Mouse (Mus musculus): ENCODE measurements around the gene Srsf4. TPM values are rescaled to one million over a fixed set of nuclear protein-coding genes. Genes with fewer than 3 reads are reported as not detected.

Gene Srsf4
- polyA plus RNA-seq, 1 experiment from 2014 or later = 166 TPM

GRCm38 (mm10) chr4:131906423-131906822 is 33.0 kb downstream of the Srsf4 start:
- no peak for ATAC-seq
- 69% methylated on average over 6 of the region's 6 CpGs for WGBS
- no peak overlapping the region for H3K9ac ChIP-seq
- no peaks in the 10 kb centered on the region for H3K9me3 ChIP-seq (replicated peaks)
- H3K36me3 ChIP-seq (ENCODE audit: poor library complexity, severe bottlenecking) = peaks cover 39% of the 10 kb centered on the region
- no peak overlapping the region for H3K4me3 ChIP-seq
- no peak overlapping the region for H3K27ac ChIP-seq
- H3K4me1 ChIP-seq = peaks cover 6% of the 10 kb centered on the region
- H3K4me2 ChIP-seq = no peak overlapping the region
- H3K27me3 ChIP-seq = 0 out of 2 replicates have a peak, but pooled peaks cover under 1% of the 10 kb centered on the region

GRCm38 (mm10) chr4:131907912-131908311 is 34.5 kb downstream of the Srsf4 start:
- no peak overlapping the region for H3K4me3 ChIP-seq
- no peak overlapping the region for H3K27ac ChIP-seq
- peaks cover 6% of the 10 kb centered on the region for H3K4me1 ChIP-seq
- no peak overlapping the region for H3K9ac ChIP-seq
- no peak overlapping the region for H3K4me2 ChIP-seq
- WGBS = 96% methylated on average over 3 of the region's 3 CpGs
- no peaks in the 10 kb centered on the region for H3K9me3 ChIP-seq (replicated peaks)
- H3K36me3 ChIP-seq (ENCODE audit: poor library complexity, severe bottlenecking) = peaks cover 25% of the 10 kb centered on the region
- peaks cover 15% of the 10 kb centered on the region for H3K27me3 ChIP-seq
- no peak for ATAC-seq

DNA sequence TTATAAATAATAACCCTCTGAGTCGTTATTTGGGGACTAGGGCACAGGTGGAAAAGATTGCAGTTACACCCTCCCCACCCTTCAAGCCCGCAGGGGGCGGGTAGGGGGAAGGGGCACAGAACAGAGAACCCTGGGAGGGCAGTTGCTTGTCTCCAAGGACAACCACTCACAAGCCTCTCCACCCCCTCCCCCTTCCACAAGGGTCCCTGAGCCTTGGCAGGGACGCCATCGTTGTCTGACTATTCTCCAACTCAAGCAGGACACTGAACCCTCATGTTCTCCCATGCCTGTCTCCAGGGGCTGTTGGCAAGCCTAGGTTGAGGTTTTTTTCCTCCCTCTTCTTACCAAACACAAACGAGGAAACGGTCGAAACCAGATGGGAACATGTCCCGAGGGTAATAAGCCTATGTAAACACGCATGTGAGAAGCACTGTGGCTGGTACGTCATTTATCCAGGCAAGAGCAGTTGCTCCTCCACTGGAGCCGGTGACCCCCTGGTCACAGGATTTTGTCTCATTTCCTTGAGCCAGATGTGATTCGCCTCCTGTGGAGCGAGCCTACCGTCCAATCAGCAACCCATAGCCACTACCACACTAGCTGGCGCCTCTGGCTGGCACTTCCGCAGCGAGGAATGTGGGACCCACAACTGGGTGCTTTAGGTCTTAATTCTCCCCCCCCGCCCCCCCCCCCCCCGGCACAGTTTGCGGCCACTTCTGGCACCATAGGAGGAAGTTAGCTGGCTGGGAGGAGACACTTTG is 37.0 kb downstream of the Srsf4 start:
- peaks cover 9% of the 10 kb centered on the region; the same call in 1 of the 2 replicates for H3K36me3 ChIP-seq (ENCODE audit: poor library complexity, severe bottlenecking)
- no peak for ATAC-seq
- WGBS = 25% methylated on average over 18 of the region's 21 CpGs
- H3K4me2 ChIP-seq = no peak overlapping the region; the same call in 1 of the 2 replicates
- no peaks in the 10 kb centered on the region for H3K9me3 ChIP-seq (replicated peaks)
- peaks cover 13% of the 10 kb centered on the region for H3K4me1 ChIP-seq
- peaks cover 39% of the 10 kb centered on the region for H3K27me3 ChIP-seq
- H3K9ac ChIP-seq = no peak overlapping the region
- no peak overlapping the region for H3K27ac ChIP-seq
- H3K4me3 ChIP-seq = no peak overlapping the region

DNA sequence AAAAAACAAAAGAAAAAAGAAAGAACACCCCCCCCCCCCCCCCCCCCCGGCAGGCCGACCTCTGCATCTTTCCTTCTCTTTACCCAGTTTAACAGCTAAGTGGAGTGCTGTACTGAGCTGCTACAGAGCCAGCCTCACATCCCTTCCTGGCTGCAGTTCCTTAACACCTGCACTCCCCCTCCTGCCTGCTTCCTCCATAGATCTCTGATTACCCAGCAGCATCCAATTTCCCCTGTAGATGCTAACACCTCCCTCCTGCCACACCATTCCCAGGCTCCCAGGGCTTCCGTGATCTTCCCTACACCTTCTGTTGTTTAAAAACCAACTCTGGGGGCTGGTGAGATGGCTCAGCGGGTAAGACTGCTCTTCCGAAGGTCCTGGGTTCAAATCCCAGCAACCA is 38.1 kb downstream of the Srsf4 start:
- Histone ChIP-seq H3K4me1 (peaks cover 23% of the 10 kb centered on the region), H3K9me3 (replicated peaks) (no peaks in the 10 kb centered on the region), H3K9ac (no peak overlapping the region), H3K4me3 (no peak overlapping the region), H3K27ac (no peak overlapping the region), H3K4me2 (no peak overlapping the region), H3K27me3 (peaks cover 50% of the 10 kb centered on the region), H3K36me3 (ENCODE audit: poor library complexity, severe bottlenecking) (no peaks in the 10 kb centered on the region)
- 62% methylated on average over 3 of the region's 5 CpGs for WGBS
- no peak for ATAC-seq

DNA sequence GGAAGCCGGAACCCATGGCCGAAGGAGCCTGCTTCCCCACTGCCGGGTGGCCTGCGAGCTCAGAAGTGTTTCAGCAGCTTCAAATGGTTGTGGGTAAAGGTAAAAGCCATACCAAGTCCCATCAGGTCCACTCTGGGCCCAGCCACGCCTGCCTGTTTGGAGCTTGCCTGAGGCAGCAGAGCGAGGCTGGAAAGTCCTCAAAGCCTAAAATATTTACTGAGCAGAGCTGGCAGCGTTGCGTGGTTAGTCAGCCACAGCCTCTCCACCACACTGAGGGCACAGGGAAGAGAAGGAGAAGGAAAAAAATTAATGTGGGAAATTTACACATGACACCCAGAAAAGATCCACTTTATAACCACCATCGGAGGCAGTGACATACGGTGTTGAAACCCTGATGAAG is 40.1 kb downstream of the Srsf4 start:
- H3K9ac ChIP-seq = no peak overlapping the region
- no peak for ATAC-seq
- peaks cover 23% of the 10 kb centered on the region for H3K4me1 ChIP-seq
- WGBS = 61% methylated on average over 10 of the region's 10 CpGs
- no peaks in the 10 kb centered on the region for H3K9me3 ChIP-seq (replicated peaks)
- no peak overlapping the region for H3K4me2 ChIP-seq
- H3K36me3 ChIP-seq (ENCODE audit: poor library complexity, severe bottlenecking) = no peaks in the 10 kb centered on the region
- H3K27ac ChIP-seq = no peak overlapping the region
- H3K27me3 ChIP-seq = peaks cover 70% of the 10 kb centered on the region
- H3K4me3 ChIP-seq = no peak overlapping the region

GRCm38 (mm10) chr4:131914046-131914643 is 40.7 kb downstream of the Srsf4 start:
- no peak overlapping the region for H3K27ac ChIP-seq
- no peaks in the 10 kb centered on the region for H3K9me3 ChIP-seq (replicated peaks)
- no peak overlapping the region for H3K9ac ChIP-seq
- H3K4me2 ChIP-seq = no peak overlapping the region
- 6% methylated on average over 9 of the region's 9 CpGs for WGBS
- H3K36me3 ChIP-seq (ENCODE audit: poor library complexity, severe bottlenecking) = no peaks in the 10 kb centered on the region
- peaks cover 76% of the 10 kb centered on the region for H3K27me3 ChIP-seq
- peaks cover 23% of the 10 kb centered on the region for H3K4me1 ChIP-seq
- ATAC-seq = no peak
- no peak overlapping the region for H3K4me3 ChIP-seq

DNA sequence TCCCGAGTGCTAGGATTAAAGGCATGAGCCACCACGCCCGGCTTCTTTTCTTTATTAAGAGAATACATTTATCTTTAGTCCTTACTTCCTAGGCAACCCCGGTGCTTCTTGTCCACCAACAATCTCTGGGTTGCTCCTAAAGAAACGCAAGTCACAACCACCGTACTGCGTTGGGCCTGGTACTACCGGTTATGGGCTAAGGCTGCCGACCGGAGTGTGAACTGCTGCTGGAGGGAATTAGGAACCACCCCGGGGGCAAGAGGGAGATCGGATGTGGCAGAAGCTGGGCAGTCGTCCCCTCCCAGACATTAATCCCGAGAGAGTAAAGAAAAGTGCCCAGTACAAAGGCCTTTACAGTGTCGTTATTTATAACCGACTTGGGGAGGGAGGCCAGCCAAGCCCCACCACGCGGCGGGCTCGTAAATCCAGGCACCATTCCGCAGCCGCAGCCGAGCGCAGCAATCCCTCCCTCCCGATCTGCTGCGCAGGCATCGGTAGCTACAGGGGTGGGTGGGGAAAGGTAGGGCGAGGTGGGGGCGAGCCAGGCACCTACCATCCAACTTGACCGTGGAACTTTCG is 41.6 kb downstream of the Srsf4 start:
- Histone ChIP-seq H3K4me3 (peak overlapping the region; percentile 29), H3K4me1 (peaks cover 25% of the 10 kb centered on the region), H3K9ac (peak overlapping the region; percentile 48), H3K27ac (no peak overlapping the region), H3K9me3 (replicated peaks) (no peaks in the 10 kb centered on the region), H3K27me3 (peaks cover 84% of the 10 kb centered on the region), H3K36me3 (ENCODE audit: poor library complexity, severe bottlenecking) (no peaks in the 10 kb centered on the region), H3K4me2 (peak overlapping the region; percentile 60)
- no peak for ATAC-seq
- WGBS = under 1% methylated on average over 31 of the region's 31 CpGs

DNA sequence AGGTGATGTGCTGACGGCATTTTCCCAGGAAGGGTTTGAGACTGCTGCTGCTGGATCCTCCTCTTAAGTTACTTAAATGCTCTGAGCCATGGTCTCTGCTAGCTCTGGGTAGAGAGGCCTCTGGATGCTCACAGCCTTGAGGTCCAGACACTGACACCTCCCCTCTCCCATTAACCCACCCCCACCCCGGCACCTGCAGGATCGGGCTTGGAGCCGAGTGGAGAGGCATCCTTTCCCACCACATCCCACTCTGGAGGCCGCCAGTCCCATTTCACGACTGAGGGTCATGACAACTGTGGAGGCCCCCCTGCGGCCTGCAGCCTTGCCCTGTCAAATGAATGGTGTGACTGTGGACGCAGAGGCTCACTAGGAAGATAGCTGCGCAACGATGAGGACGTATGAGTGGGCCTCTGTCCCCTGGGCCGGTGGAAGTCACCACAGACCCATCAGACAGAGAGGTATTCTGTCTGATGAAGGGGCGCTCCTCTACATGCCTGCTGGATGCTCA is 42.5 kb downstream of the Srsf4 start:
- ATAC-seq = no peak
- H3K4me2 ChIP-seq = peak overlapping the region; percentile 60; the same call in 1 of the 2 replicates

GRCm38 (mm10) chr4:131916425-131916824 is 43.0 kb downstream of the Srsf4 start:
- ATAC-seq = 0 out of 2 replicates have a peak, but pooled peaks have one; percentile 52
- peaks cover 99% of the 10 kb centered on the region for H3K27me3 ChIP-seq
- peaks cover 33% of the 10 kb centered on the region for H3K4me1 ChIP-seq
- no peaks in the 10 kb centered on the region for H3K36me3 ChIP-seq (ENCODE audit: poor library complexity, severe bottlenecking)
- H3K27ac ChIP-seq = no peak overlapping the region
- whole genome bisulfite sequencing = 8% methylated on average over 12 of the region's 15 CpGs
- H3K4me3 ChIP-seq = no peak overlapping the region
- H3K9me3 ChIP-seq (replicated peaks) = no peaks in the 10 kb centered on the region
- H3K4me2 ChIP-seq = 0 out of 2 replicates have a peak overlapping the region, but pooled peaks have one; percentile 10
- H3K9ac ChIP-seq = no peak overlapping the region

More for the DNA sequence above, 42.5 kb downstream of the Srsf4 start:
- no peaks in the 10 kb centered on the region for H3K9me3 ChIP-seq (replicated peaks)
- peaks cover 28% of the 10 kb centered on the region for H3K4me1 ChIP-seq
- H3K27ac ChIP-seq = no peak overlapping the region
- no peak overlapping the region for H3K9ac ChIP-seq
- H3K36me3 ChIP-seq (ENCODE audit: poor library complexity, severe bottlenecking) = no peaks in the 10 kb centered on the region
- 21% methylated on average over 13 of the region's 13 CpGs for WGBS
- H3K4me3 ChIP-seq = peak overlapping the region; percentile 29; the same call in 1 of the 2 replicates
- peaks cover 93% of the 10 kb centered on the region for H3K27me3 ChIP-seq

DNA sequence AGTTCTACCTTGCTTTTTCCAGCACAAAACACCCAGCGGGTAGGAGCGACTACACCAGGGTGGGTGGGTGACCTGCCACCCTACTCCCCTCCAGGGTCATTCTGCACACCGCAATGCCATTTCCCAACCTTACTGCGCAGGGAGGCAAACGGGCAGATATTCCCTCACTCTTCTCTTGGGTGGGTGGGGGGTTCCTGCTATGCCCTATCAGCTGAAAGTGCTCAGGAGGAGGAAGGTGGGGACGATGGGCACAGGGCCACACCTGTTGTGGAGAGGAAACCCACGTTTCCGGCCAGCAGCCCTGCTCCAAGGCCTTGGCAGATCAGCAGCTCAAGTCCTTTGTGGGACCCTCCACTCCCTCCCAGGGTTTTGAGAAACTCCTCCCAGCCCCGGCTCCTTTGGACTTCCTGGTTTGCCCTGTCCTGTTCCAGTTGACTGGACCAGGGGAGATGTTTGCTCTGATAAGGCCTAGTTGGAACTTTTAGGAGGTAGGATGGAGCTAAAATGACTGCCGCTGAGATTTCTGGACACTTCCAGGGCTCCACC is 43.7 kb downstream of the Srsf4 start:
- 79% methylated on average over 10 of the region's 10 CpGs for WGBS
- Histone ChIP-seq H3K4me3 (no peak overlapping the region), H3K9ac (no peak overlapping the region), H3K4me1 (peaks cover 40% of the 10 kb centered on the region), H3K36me3 (ENCODE audit: poor library complexity, severe bottlenecking) (no peaks in the 10 kb centered on the region), H3K4me2 (no peak overlapping the region), H3K27me3 (peaks cover 99% of the 10 kb centered on the region), H3K9me3 (replicated peaks) (no peaks in the 10 kb centered on the region), H3K27ac (no peak overlapping the region)
- ATAC-seq = no peak

DNA sequence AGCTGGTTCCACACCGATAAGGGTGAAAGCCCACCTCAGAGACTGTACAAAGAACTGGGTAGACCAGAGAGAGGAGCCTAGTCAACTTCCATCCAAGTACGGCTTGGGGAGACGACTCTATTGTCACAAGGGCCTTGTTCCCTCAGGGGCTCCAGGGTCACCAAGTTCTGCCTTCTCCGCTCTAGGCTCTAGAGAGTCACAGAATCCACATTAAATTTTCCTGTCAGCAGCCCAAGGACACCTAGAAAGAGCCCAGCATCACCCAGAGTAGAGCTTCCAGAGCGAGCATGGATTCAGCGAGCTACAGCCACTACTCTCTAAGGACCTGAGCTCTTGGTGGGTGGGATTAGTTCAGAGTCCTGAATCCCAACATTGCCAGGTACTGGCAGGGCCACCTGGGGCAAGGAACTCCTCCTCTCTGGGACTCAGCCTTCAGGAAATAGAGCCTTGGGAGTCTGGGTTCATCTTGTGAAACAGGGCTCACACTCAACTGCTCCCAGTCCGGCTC is 44.7 kb downstream of the Srsf4 start:
- Histone ChIP-seq H3K4me2 (no peak overlapping the region), H3K27ac (no peak overlapping the region), H3K4me1 (peaks cover 43% of the 10 kb centered on the region), H3K9me3 (replicated peaks) (no peaks in the 10 kb centered on the region), H3K36me3 (ENCODE audit: poor library complexity, severe bottlenecking) (no peaks in the 10 kb centered on the region; the same call in 1 of the 2 replicates), H3K27me3 (peaks cover 99% of the 10 kb centered on the region), H3K4me3 (no peak overlapping the region), H3K9ac (no peak overlapping the region)
- no peak for ATAC-seq
- 57% methylated on average over 7 of the region's 7 CpGs for WGBS

All from forebrain, embryonic 13.5 days (tissue).